Mouse (Mus musculus): ENCODE measurements around the gene Serinc5.
A peak's percentile ranks its signal among the peaks of the same experiment; 100 is the strongest.

Gene Serinc5

GRCm38 (mm10) chr13:92750976-92751518 lies 140.2 kb downstream of the Serinc5 start:
- Histone ChIP-seq H3K27me3 (ENCODE audit: control insufficient read depth, insufficient read depth, low read length, poor library complexity, severe bottlenecking) (no peaks in the 10 kb centered on the region), H3K36me3 (ENCODE audit: control insufficient read depth, insufficient read depth, low read length, poor library complexity, severe bottlenecking) (no peaks in the 10 kb centered on the region)
- DNase-seq (ENCODE audit: low read depth, low spot score): peak; percentile 78

GRCm38 (mm10) chr13:92751726-92752565 lies 141.1 kb downstream of the Serinc5 start:
- Histone ChIP-seq H3K27me3 (ENCODE audit: control insufficient read depth, insufficient read depth, low read length, poor library complexity, severe bottlenecking) (no peaks in the 10 kb centered on the region), H3K36me3 (ENCODE audit: control insufficient read depth, insufficient read depth, low read length, poor library complexity, severe bottlenecking) (no peaks in the 10 kb centered on the region)
- peak; percentile 51 for DNase-seq (ENCODE audit: low read depth, low spot score)

GRCm38 (mm10) chr13:92753676-92754075 lies 142.8 kb downstream of the Serinc5 start:
- Histone ChIP-seq H3K36me3 (ENCODE audit: control insufficient read depth, insufficient read depth, low read length, poor library complexity, severe bottlenecking) (no peaks in the 10 kb centered on the region), H3K27me3 (ENCODE audit: control insufficient read depth, insufficient read depth, low read length, poor library complexity, severe bottlenecking) (no peaks in the 10 kb centered on the region)
- DNase-seq (ENCODE audit: low read depth, low spot score): no peak

GRCm38 (mm10) chr13:92755036-92755435 lies 144.1 kb downstream of the Serinc5 start:
- H3K27me3 ChIP-seq (ENCODE audit: control insufficient read depth, insufficient read depth, low read length, poor library complexity, severe bottlenecking): no peaks in the 10 kb centered on the region
- no peaks in the 10 kb centered on the region for H3K36me3 ChIP-seq (ENCODE audit: control insufficient read depth, insufficient read depth, low read length, poor library complexity, severe bottlenecking)
- no peak for DNase-seq (ENCODE audit: low read depth, low spot score)

GRCm38 (mm10) chr13:92757972-92758585 lies 147.2 kb downstream of the Serinc5 start:
- H3K36me3 ChIP-seq (ENCODE audit: control insufficient read depth, insufficient read depth, low read length, poor library complexity, severe bottlenecking): no peaks in the 10 kb centered on the region
- no peak for DNase-seq (ENCODE audit: low read depth, low spot score)

GRCm38 (mm10) chr13:92759096-92759495 lies 148.2 kb downstream of the Serinc5 start:
- no peak for DNase-seq (ENCODE audit: low read depth, low spot score)
- no peaks in the 10 kb centered on the region for H3K36me3 ChIP-seq (ENCODE audit: control insufficient read depth, insufficient read depth, low read length, poor library complexity, severe bottlenecking)
- no peaks in the 10 kb centered on the region for H3K27me3 ChIP-seq (ENCODE audit: control insufficient read depth, insufficient read depth, low read length, poor library complexity, severe bottlenecking)

More at GRCm38 (mm10) chr13:92757972-92758585, 147.2 kb downstream of the Serinc5 start:
- H3K27me3 ChIP-seq (ENCODE audit: control insufficient read depth, insufficient read depth, low read length, poor library complexity, severe bottlenecking): no peaks in the 10 kb centered on the region

- Histone ChIP-seq H3K27me3 (ENCODE audit: control insufficient read depth, insufficient read depth, low read length, poor library complexity, severe bottlenecking) (no peaks in the 10 kb centered on the region), H3K36me3 (ENCODE audit: control insufficient read depth, insufficient read depth, low read length, poor library complexity, severe bottlenecking) (no peaks in the 10 kb centered on the region)
- no peak for DNase-seq (ENCODE audit: low read depth, low spot score)
These were observed 149.6 kb downstream of the Serinc5 start for GRCm38 (mm10) chr13:92760519-92760918.

All from splenic B cell, adult 2 months (primary cell).